Mouse (Mus musculus) heart, postnatal 0 days (tissue): Measurements from ENCODE around the gene Slc47a2.

Experiments used
- CTCF ChIP-seq: IDR thresholded peaks from 2 replicates; pipeline ENCODE4 v1.5.1; 2016; ENCODE audit warnings: antibody characterized with exemption, control low read depth, low read depth
- EP300 ChIP-seq: IDR thresholded peaks from 2 replicates; pipeline ENCODE4 v1.6.1; 2016; ENCODE audit warnings: antibody characterized with exemption, low read depth

- TF ChIP-seq EP300: no peak
- no peak for TF ChIP-seq CTCF
Observed at GRCm38 (mm10) chr11:61381272-61381671, 38.6 kb upstream of the Slc47a2 start.
